13 mouse cellular contexts compared by ENCODE assay signal in the genomic region with DNA sequence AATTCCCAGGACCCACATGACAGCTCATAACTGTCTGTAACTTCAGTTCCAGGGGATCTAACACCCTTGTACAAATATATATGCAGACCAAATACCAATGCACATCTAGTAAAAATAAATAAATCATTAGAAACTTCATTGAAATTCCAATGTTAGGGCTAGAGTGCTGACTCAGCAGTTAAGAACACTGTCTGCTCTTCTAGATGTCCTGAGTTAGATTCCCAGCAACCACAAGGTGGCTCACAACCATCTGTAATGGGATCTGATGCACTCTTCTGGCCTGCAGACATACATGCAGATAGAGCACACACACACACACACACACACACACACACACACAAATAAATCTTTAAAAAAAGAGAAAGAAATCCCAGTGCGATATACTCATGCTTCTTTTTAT. TPM values are rescaled to one million over a fixed set of nuclear protein-coding genes. Genes with fewer than 3 reads are reported as not detected.
DNase-seq lines count a peak whose midpoint lies in the region; ATAC-seq and TF ChIP-seq lines count a peak whose summit lies in the region.
"Had no signal": no experiment of that assay in that cellular context is flagged by ENCODE, and none has a peak within 500 bp of the region (broad histone marks: within the 10 kb centered on the region; RNA-seq: fewer than 3 reads in every experiment).

No protein-coding gene starts in this region.

- DNase-seq in embryonic facial prominence, embryonic 11.5 days (ENCODE audit: low spot score), result peak; percentile 5
- no peak for DNase-seq in embryonic facial prominence, embryonic 10.5 days (ENCODE audit: low spot score)
- DNase-seq in lung, embryonic 14.5 days, result peak; percentile 28
- no peak for DNase-seq in lung, adult 2 months
- DNase-seq in splenic B cell, adult 2 months (ENCODE audit: low read depth, low spot score), result peak; percentile 36
- no peak for DNase-seq in right cerebral cortex, postnatal 25 days
- no peak for DNase-seq in yolk sac, embryonic 10.5 days (ENCODE audit: low spot score)
- DNase-seq: cerebellum, adult 11-12 months; layer of hippocampus, adult 9-11 months had no signal

- H3K9me3 ChIP-seq in embryonic facial prominence, embryonic 11.5 days (replicated peaks; ENCODE audit: control insufficient read depth, low read length), result no peaks in the 10 kb centered on the region
- H3K9me3 ChIP-seq in embryonic facial prominence, embryonic 10.5 days, result no peaks in the 10 kb centered on the region
- H3K9me3 ChIP-seq in lung, embryonic 14.5 days (ENCODE audit: low read depth, low read length), result no peaks in the 10 kb centered on the region
- H3K9me3 ChIP-seq: neural tube, embryonic 15.5 days; stomach, embryonic 15.5 days had no signal

- no peak overlapping the region for H3K4me2 ChIP-seq in embryonic facial prominence, embryonic 11.5 days (ENCODE audit: low read depth, low read length)
- H3K4me2 ChIP-seq in lung, embryonic 14.5 days, result no peak overlapping the region
- H3K4me2 ChIP-seq: neural tube, embryonic 15.5 days; stomach, embryonic 15.5 days had no signal

- TF ChIP-seq POLR2A in lung, adult 2 months (IDR thresholded peaks at IDR 0.05; ENCODE audit: borderline replicate concordance, extremely low read depth, low read depth, low read length), result no peak
- TF ChIP-seq POLR2A in cortical plate, adult 2 months (IDR thresholded peaks at IDR 0.05; ENCODE audit: extremely low read depth, insufficient read depth, low read length), result no peak

- H3K27ac ChIP-seq in embryonic facial prominence, embryonic 11.5 days (replicated peaks; ENCODE audit: low read depth, low read length), result no peak overlapping the region
- no peak overlapping the region for H3K27ac ChIP-seq in embryonic facial prominence, embryonic 10.5 days (replicated peaks)
- no peak overlapping the region for H3K27ac ChIP-seq in lung, embryonic 14.5 days (ENCODE audit: low read depth)
- no peak overlapping the region for H3K27ac ChIP-seq in cortical plate, adult 2 months (ENCODE audit: insufficient read depth, low read length)
- H3K27ac ChIP-seq: macrophage; neural tube, embryonic 15.5 days; stomach, embryonic 15.5 days had no signal

- no peak for ATAC-seq in embryonic facial prominence, embryonic 11.5 days (replicated peaks; ENCODE audit: insufficient number of reproducible peaks, low FRiP score, low TSS enrichment, low read depth)
- ATAC-seq in lung, embryonic 14.5 days (ENCODE audit: insufficient read depth), result no peak

- H3K4me3 ChIP-seq in embryonic facial prominence, embryonic 11.5 days (ENCODE audit: low read depth, low read length), result no peak overlapping the region
- no peak overlapping the region for H3K4me3 ChIP-seq in embryonic facial prominence, embryonic 10.5 days
- no peak overlapping the region for H3K4me3 ChIP-seq in lung, embryonic 14.5 days (ENCODE audit: low read depth, low read length)
- no peak overlapping the region for H3K4me3 ChIP-seq in lung, adult 2 months (replicated peaks; ENCODE audit: extremely low read depth, low read depth, low read length)
- no peak overlapping the region for H3K4me3 ChIP-seq in cortical plate, adult 2 months (ENCODE audit: insufficient read depth, low read length)
- H3K4me3 ChIP-seq: neural tube, embryonic 15.5 days; stomach, embryonic 15.5 days had no signal

- 91% methylated on average over 1 of the region's 1 CpGs for WGBS in embryonic facial prominence, embryonic 11.5 days
- WGBS in embryonic facial prominence, embryonic 10.5 days, result 90% methylated on average over 1 of the region's 1 CpGs
- 98% methylated on average over 1 of the region's 1 CpGs for WGBS in lung, embryonic 14.5 days
- WGBS in lung, adult 2 months, result 100% methylated on average over 1 of the region's 1 CpGs

- H3K4me1 ChIP-seq in embryonic facial prominence, embryonic 11.5 days (ENCODE audit: control insufficient read depth, insufficient read depth, low read length), result no peaks in the 10 kb centered on the region
- peaks cover 21% of the 10 kb centered on the region for H3K4me1 ChIP-seq in embryonic facial prominence, embryonic 10.5 days
- H3K4me1 ChIP-seq in lung, embryonic 14.5 days (ENCODE audit: insufficient read depth), result no peaks in the 10 kb centered on the region
- H3K4me1 ChIP-seq in lung, adult 2 months (ENCODE audit: control insufficient read depth, insufficient read depth, low read length), result no peaks in the 10 kb centered on the region
- H3K4me1 ChIP-seq in cortical plate, adult 2 months (ENCODE audit: control insufficient read depth, insufficient read depth, low read length), result no peaks in the 10 kb centered on the region
- H3K4me1 ChIP-seq: stomach, embryonic 15.5 days had no signal

- TF ChIP-seq CTCF in lung, embryonic 14.5 days (IDR thresholded peaks at IDR 0.05; ENCODE audit: low read depth), result peak; percentile 46
- TF ChIP-seq CTCF in lung, adult 2 months (IDR thresholded peaks at IDR 0.05; ENCODE audit: insufficient read depth, low read length), result no peak
- peak; percentile 20; the same call in 1 of the 2 replicates for TF ChIP-seq CTCF in cortical plate, adult 2 months (IDR thresholded peaks at IDR 0.05; ENCODE audit: extremely low read depth, insufficient read depth, low read length)

- H3K9ac ChIP-seq in embryonic facial prominence, embryonic 11.5 days (replicated peaks; ENCODE audit: low read length), result no peak overlapping the region
- H3K9ac ChIP-seq in lung, embryonic 14.5 days, result no peak overlapping the region
- H3K9ac ChIP-seq: neural tube, embryonic 15.5 days; stomach, embryonic 15.5 days had no signal

- no peaks in the 10 kb centered on the region for H3K27me3 ChIP-seq in embryonic facial prominence, embryonic 11.5 days (ENCODE audit: control insufficient read depth, insufficient read depth, low read length)
- no peaks in the 10 kb centered on the region for H3K27me3 ChIP-seq in embryonic facial prominence, embryonic 10.5 days (replicated peaks; ENCODE audit: low read depth, poor library complexity, severe bottlenecking)
- H3K27me3 ChIP-seq in lung, embryonic 14.5 days (ENCODE audit: insufficient read depth, low read length), result no peaks in the 10 kb centered on the region
- no peaks in the 10 kb centered on the region; the same call in 1 of the 2 replicates for H3K27me3 ChIP-seq in splenic B cell, adult 2 months (ENCODE audit: control insufficient read depth, insufficient read depth, low read length, poor library complexity, severe bottlenecking)
- H3K27me3 ChIP-seq: neural tube, embryonic 15.5 days; stomach, embryonic 15.5 days had no signal

- H3K36me3 ChIP-seq in embryonic facial prominence, embryonic 11.5 days (replicated peaks; ENCODE audit: control insufficient read depth, insufficient read depth, low read depth, low read length), result no peaks in the 10 kb centered on the region
- H3K36me3 ChIP-seq in embryonic facial prominence, embryonic 10.5 days (replicated peaks), result no peaks in the 10 kb centered on the region
- H3K36me3 ChIP-seq in lung, embryonic 14.5 days (ENCODE audit: insufficient read depth), result no peaks in the 10 kb centered on the region
- H3K36me3 ChIP-seq in splenic B cell, adult 2 months (ENCODE audit: control insufficient read depth, insufficient read depth, low read length, poor library complexity, severe bottlenecking), result no peaks in the 10 kb centered on the region
- H3K36me3 ChIP-seq: neural tube, embryonic 15.5 days; stomach, embryonic 15.5 days had no signal

RNA-seq across cellular contexts. Expression of gene Abi2, which starts 4.6 kb away (rescaled TPM):
- 34.9 and 35.7 TPM in 2 replicates for polyA plus RNA-seq in embryonic facial prominence, embryonic 11.5 days (2014; fragmentation: Nextera tagmentation; extraction: Ambion mirVana)
- 48.6 and 53.6 TPM in 2 replicates for polyA plus RNA-seq in embryonic facial prominence, embryonic 10.5 days (2016; fragmentation: Nextera tagmentation; extraction: Ambion mirVana)
- 29.0 and 32.6 TPM in 2 replicates for polyA plus RNA-seq in lung, embryonic 14.5 days (2014; fragmentation: Nextera tagmentation; extraction: Ambion mirVana)
- 5.0 and 5.4 TPM in 2 replicates for polyA plus RNA-seq in lung, adult 2 months (2012; rRNA removed)
- 117 TPM in 2 replicates for polyA plus RNA-seq in cortical plate, adult 2 months (2012; rRNA removed)

Comparison
In these comparisons a context has a peak if more than half of its experiments do, and no peak if none do; other contexts are left out.
1. DNase-seq: peak in embryonic facial prominence, embryonic 11.5 days (single experiment), lung, embryonic 14.5 days (single experiment) and splenic B cell, adult 2 months (single experiment); none in embryonic facial prominence, embryonic 10.5 days (single experiment), lung, adult 2 months (single experiment), right cerebral cortex, postnatal 25 days (single experiment) and yolk sac, embryonic 10.5 days (single experiment).